Mouse (Mus musculus): ENCODE data around the gene Lurap1l.
"Not testable (repeated sequence)": the region's sequence is repeated elsewhere in the genome, so short reads cannot be mapped to it uniquely, and the experiment has no call there.

The Lurap1l gene

DNA sequence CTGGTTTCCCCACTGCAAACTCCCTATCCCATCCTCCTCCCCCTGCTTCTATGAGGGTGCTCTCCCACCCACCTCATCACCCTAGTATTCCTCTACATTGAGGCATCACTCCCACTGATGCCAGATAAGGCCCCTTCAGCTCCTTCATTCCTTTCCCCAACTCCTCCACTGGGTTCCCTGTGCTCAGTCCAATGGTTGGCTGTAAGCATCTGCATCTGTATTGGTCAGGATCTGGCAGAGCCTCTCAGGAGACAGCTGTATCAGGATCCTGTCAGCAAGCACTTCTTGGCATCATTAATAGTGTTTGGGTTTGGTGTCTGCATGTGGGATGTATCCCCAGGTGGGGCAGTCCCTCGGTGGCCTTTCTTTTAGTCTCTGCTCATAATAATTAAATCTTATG is 6.7 kb downstream of the Lurap1l start:
- not testable (repeated sequence) for DNase-seq (ENCODE audit: low read depth in 1 of 2, low spot score in 2 of 2)

DNA sequence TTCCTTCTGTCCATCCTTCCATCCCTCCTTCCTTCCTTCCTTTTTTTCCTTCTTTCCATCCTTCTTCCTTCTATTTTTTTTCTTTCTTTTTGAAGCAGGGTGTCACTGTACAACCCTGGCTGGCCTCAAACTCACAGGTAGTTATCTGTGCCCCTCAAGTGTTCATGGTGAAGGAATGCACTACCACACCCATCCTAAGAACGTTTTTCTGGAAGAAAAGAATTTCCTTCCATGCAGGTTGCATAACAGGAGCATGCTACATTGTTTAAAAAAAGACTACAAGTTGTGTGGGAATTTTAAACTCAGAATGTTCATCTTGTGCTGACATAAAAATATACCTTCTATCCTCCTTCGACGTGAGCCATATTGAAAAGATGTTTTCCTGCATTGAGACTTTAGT is 7.4 kb downstream of the Lurap1l start:
- no peak for DNase-seq (ENCODE audit: low read depth in 1 of 2, low spot score in 2 of 2)

DNA sequence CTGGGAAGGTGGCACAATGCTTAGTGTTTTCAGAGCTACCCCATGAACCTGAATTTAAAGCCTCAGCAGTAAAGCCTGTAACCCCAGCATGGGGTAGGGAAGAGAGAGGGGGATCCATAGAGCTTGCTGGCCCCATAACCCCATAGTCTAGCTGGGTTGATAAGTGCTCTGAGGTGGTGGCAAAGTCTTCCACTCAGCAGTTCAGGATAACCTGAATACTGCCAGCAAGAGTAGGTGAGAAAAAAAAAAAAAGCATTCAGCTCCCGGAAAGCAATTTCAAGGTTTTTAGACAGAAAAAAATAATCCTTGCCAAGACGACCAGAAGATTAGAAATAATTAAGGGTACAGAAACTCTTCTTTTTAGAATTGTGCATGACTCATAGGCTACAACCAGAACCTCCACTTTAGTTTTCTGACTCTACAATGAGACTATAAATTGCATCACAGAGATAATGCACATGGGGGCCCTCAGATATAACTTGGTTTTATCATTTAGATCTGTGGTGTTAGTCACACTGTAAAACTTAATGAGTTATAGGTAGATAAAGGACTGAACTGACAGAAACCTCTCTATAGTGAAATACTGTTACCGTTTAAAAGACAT is 8.2 kb downstream of the Lurap1l start:
- DNase-seq (ENCODE audit: low read depth in 1 of 2, low spot score in 2 of 2) = no peak

DNA sequence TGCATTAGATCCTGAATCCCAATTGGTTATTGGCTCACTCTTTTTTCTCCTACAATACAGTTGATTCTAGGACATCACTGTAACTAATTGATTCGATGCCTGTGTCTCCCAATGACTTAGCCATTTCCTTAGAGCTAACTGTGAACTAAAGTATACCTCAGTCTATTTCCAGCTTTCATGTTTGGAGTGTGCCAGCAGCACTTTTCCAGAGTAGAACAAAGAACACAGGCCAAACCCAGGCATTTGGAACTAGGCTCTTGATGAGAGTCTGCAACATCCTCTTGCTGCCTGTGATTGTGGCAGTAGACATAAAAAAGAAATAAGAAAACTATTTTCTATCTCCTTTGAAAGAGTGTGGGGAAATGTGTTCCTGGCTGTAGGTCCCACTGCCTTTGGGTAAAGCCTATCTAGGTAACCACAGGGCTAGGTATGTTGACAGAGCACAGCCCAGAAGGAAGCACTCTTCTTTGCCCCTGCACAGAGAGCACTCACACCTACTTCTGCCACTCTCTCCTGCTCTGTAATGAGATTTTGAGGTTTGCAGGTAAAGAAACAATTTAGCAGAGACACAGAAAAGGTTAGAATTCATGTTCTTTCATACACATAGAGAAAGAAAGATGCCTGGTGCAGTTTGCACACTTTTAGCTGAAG is 8.9 kb downstream of the Lurap1l start:
- DNase-seq (ENCODE audit: low read depth in 1 of 2, low spot score in 2 of 2) = no peak

- DNase-seq (ENCODE audit: low read depth in 1 of 2, low spot score in 2 of 2) = no peak
These were observed 11.4 kb downstream of the Lurap1l start for GRCm38 (mm10) chr4:80921646-80922489.

- DNase-seq (ENCODE audit: low read depth in 1 of 2, low spot score in 2 of 2) = no peak
These were observed 12.2 kb downstream of the Lurap1l start for GRCm38 (mm10) chr4:80922654-80923053.

DNA sequence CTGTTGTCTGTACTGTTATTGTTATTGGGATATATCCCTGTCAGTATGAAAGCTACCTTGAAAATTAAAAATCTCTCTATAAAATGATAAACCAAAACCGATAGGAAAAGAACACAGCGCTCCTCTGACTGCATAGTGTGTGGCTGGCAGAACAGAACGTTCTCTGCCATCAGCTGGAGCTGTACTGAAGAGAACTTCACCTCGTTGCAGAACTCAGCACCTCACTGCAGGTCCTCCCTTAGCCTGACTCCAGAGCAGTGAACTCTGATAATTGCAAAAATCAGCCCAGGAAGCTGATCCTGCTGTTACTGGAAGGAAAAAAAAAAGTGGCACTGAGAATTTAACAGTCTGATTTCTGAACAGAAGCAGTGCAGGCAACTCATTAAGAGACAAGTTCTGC is 14.4 kb downstream of the Lurap1l start:
- DNase-seq (ENCODE audit: low read depth in 1 of 2, low spot score in 2 of 2) = no peak

- DNase-seq (ENCODE audit: low read depth in 1 of 2, low spot score in 2 of 2) = no peak
These were observed 15.5 kb downstream of the Lurap1l start for GRCm38 (mm10) chr4:80925752-80926519.

GRCm38 (mm10) chr4:80934749-80935148 is 24.3 kb downstream of the Lurap1l start:
- DNase-seq (ENCODE audit: low read depth in 1 of 2, low spot score in 2 of 2) = no peak

DNA sequence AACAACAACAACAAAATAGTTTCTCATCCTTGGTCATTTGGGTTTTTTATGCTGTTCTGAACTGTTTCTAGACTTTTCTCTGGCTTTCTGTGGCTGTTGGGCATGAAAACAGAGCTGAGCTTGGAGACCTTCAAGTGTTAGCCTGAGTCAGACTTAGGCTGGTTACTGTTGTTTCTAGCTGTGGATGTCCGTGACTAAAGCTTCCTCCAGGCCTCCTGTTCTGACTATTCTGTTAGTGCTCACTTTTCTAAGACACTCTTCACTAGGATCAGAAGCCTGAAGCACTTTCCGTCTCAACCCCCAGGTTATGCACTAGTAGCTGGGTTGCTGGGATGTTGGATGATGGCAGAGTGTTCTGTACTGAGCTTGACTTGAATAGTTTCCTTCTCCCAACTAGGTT is 28.7 kb downstream of the Lurap1l start:
- no peak for DNase-seq (ENCODE audit: low read depth in 1 of 2, low spot score in 2 of 2)

DNA sequence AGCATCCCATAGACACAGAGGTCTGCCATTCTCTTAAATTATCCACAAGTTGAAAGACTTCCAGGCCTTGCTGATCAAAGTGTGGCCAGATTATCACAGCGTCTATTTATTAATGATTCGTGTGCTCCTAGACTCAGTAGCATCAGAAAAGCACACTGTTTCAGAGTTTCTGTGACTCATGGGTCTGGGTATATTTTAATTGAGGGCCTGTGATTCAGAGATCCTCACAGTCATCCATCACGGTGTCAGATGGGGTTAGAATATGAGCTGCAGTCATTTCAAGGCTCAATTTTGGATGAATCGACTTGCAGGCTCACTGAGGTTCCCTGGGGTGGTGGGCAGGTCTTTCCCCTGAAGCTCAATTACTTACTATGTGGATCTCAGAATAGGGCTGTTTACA is 30.5 kb downstream of the Lurap1l start:
- DNase-seq (ENCODE audit: low read depth in 1 of 2, low spot score in 2 of 2) = no peak

GRCm38 (mm10) chr4:80941978-80942377 is 31.5 kb downstream of the Lurap1l start:
- DNase-seq (ENCODE audit: low read depth in 1 of 2, low spot score in 2 of 2) = no peak

GRCm38 (mm10) chr4:80944605-80945004 is 34.2 kb downstream of the Lurap1l start:
- DNase-seq (ENCODE audit: low read depth in 1 of 2, low spot score in 2 of 2) = no peak

DNA sequence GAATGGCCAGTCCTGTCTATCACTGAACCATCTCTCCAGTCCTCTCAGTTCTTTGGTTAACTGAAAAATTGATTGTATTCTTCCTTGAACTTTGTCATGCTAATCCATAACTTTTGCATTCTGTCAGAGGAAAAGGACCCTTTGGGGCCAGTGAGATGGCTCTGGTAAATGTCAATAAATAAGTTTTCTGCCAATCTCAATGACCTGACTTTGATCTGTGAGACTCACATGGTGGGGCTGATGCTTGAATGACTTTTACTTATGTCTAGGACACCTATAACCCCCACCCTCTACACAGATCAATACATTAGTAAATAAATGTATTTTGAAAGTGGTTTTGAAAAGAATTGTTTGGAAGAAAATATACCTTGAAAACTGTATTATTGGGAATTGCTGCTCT is 38.7 kb downstream of the Lurap1l start:
- DNase-seq (ENCODE audit: low read depth in 1 of 2, low spot score in 2 of 2) = no peak

DNA sequence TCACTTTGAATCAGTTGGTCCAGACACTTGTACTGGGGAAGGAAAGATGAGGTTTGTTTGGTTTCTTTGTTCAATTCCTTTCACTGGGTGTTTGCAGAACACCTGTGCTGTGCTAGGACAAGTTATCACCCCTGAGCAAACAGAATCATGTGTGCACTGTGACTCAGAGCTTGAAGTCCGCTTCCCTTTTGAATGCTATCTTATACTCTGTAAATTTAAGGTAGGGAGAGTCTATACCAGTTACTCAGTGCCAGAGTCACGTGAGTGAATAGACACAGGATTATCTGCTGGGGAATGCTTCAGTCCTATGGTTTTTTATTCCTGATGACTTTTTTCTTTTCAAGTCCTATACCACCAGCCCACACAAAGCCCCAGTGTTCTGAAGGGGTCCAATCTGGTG is 39.3 kb downstream of the Lurap1l start:
- no peak for DNase-seq (ENCODE audit: low read depth in 1 of 2, low spot score in 2 of 2)

DNA sequence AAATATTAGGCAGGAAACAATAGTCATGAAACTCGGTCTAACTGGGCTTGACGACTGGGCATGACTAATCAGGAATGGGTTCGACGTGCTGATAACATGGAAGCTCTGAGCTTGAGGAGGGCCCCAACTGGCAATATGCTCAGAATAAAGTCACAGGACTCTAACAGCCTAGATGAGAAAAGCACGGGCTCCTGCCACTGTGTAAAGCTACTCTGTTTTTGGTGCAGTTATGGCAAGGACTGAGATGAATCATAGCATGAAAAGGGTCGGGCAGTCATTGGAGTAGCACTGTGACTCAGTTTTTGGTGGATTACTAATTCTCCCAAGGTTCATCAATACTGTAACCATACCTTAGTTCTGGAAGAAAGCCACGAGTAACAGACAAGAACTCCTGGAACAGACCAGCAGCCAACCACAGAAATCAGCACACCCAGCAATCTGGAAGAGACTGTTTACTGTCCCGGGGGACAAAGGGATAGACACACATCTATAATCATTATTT is 39.9 kb downstream of the Lurap1l start:
- no peak for DNase-seq (ENCODE audit: low read depth in 1 of 2, low spot score in 2 of 2)

DNA sequence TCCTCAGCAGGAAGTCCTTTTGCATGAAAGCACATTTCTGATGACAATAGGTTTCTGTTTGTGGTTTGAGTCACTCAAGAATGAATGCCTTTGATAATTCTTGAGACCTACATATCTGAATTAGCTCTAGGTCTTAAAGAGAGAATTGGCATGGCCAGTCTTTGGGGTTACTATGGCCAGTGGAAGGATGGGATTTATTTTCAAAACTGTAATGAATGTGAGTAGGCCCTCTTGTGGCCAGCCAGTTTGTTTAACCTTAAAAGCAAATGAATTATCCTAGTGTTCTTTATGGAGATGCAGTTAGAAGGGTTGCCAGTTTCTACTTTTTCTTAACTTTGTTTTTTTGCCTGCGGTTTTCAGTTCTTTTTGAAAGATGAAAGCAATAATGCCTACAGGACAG is 42.2 kb downstream of the Lurap1l start:
- no peak for DNase-seq (ENCODE audit: low read depth in 1 of 2, low spot score in 2 of 2)

GRCm38 (mm10) chr4:80955942-80956341 is 45.5 kb downstream of the Lurap1l start:
- DNase-seq (ENCODE audit: low read depth in 1 of 2, low spot score in 2 of 2) = no peak

DNA sequence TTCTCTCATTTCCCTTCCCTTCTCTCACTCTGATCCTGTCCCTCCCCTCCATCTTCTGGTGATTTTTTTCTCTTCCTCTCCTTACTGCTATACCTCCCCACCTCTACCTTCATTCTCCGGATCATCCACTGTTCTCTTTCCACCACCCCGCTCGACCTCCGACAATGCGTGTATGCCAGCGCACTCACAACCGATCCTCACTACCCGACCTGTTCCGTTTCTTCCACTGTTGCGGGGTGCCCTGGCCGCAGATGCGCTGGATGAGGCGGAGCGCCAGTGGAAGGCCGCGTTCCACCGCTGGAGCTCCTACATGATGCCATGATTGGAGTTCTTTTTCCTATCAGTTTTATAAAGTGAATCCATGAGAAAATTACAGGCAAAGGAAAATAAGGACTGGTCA is 57.1 kb downstream of the Lurap1l start:
- no peak for DNase-seq (ENCODE audit: low read depth in 1 of 2, low spot score in 2 of 2)

- no peak for DNase-seq (ENCODE audit: low read depth in 1 of 2, low spot score in 2 of 2)
These were observed 61.4 kb downstream of the Lurap1l start for GRCm38 (mm10) chr4:80971846-80972245.

DNA sequence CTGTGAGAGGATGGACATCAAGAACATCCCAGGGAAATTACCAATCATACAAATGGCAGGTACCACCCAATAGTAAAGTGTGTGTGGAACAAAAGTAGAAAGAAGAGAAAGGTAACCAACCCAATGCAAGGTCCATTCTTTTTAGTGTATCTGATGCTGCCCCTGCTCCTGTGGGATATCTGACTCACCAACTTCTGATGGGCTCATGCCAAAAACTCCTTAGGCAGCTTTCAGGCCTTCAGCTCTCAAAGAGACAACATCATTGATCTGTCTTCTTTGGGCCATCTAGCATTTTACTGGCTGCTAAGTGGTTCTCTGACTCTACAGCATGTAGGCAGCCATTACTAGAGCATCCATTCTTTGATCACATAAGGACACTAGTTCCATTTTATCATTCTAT is 63.5 kb downstream of the Lurap1l start:
- no peak for DNase-seq (ENCODE audit: low read depth in 1 of 2, low spot score in 2 of 2)
